Mouse (Mus musculus): ENCODE results near the gene Gm13889. TPM values are rescaled to one million over a fixed set of nuclear protein-coding genes. Genes with fewer than 3 reads are reported as not detected.

Gene Gm13889
- polyA plus RNA-seq, 1 experiment from 2014 or later: 10.6 TPM

DNA sequence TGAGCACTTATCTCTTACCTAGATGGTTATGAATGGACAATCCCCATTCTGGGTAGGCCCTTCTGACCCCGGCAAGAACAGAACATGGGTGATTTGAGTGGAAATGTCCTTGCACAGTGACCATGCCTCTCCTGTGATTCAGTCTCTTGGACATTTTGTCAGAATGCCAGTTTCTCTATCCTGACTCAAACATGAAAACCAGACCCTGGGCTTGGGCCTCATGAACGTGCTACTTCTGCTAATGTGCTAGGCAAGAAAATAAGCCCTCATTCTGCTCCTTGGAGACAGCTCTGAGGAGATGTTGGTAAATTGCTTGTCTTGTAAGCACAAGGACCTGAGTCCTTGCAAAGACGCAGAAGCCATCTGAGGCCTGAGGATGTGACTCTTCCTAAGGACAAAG is 37.9 kb downstream of the Gm13889 start:
- no peaks in the 10 kb centered on the region for H3K9me3 ChIP-seq (ENCODE audit: control insufficient read depth, low read length)
- no peaks in the 10 kb centered on the region for H3K36me3 ChIP-seq (ENCODE audit: control insufficient read depth, insufficient read depth, low read length)
- 83% methylated on average over 3 of the region's 3 CpGs for WGBS
- no peak overlapping the region for H3K27ac ChIP-seq (replicated peaks; ENCODE audit: low read depth, low read length)
- no peak for DNase-seq (ENCODE audit: low spot score)
- H3K9ac ChIP-seq (ENCODE audit: low read depth, low read length): no peak overlapping the region
- ATAC-seq (ENCODE audit: low read depth): no peak
- H3K27me3 ChIP-seq (replicated peaks; ENCODE audit: control insufficient read depth, insufficient read depth, low read length): no peaks in the 10 kb centered on the region
- no peak overlapping the region for H3K4me3 ChIP-seq (ENCODE audit: low read depth, low read length)
- H3K4me1 ChIP-seq (ENCODE audit: control insufficient read depth, insufficient read depth, low read length): no peaks in the 10 kb centered on the region
- H3K4me2 ChIP-seq (ENCODE audit: low read depth, low read length): no peak overlapping the region

DNA sequence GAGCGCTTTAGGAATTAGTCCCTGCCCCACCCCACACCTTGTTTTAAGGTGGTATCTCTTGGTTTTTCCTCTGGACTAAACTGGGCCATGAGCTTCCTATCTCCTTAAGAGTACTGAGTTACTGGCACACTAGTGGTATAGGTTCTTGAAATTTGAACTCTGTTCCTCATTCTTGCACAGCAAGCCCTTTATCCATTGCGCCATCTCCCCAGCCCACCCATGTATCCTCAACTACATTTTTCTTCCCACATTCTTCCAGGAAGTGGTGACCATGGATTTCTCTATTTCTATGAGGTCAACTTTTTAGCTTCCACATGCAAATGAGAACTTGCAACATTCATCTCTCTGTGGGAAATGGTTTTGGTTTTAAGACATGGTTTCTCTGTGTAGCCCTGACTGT is 43.4 kb downstream of the Gm13889 start:
- Histone ChIP-seq H3K4me1 (ENCODE audit: control insufficient read depth, insufficient read depth, low read length) (no peaks in the 10 kb centered on the region), H3K9ac (ENCODE audit: low read depth, low read length) (no peak overlapping the region), H3K27me3 (replicated peaks; ENCODE audit: control insufficient read depth, insufficient read depth, low read length) (no peaks in the 10 kb centered on the region), H3K4me3 (ENCODE audit: low read depth, low read length) (no peak overlapping the region), H3K27ac (replicated peaks; ENCODE audit: low read depth, low read length) (no peak overlapping the region), H3K4me2 (ENCODE audit: low read depth, low read length) (no peak overlapping the region), H3K36me3 (ENCODE audit: control insufficient read depth, insufficient read depth, low read length) (no peaks in the 10 kb centered on the region), H3K9me3 (ENCODE audit: control insufficient read depth, low read length) (no peaks in the 10 kb centered on the region)
- ATAC-seq (ENCODE audit: low read depth) (no peak), DNase-seq (ENCODE audit: low spot score) (no peak)
- WGBS: 83% methylated on average over 2 of the region's 2 CpGs

DNA sequence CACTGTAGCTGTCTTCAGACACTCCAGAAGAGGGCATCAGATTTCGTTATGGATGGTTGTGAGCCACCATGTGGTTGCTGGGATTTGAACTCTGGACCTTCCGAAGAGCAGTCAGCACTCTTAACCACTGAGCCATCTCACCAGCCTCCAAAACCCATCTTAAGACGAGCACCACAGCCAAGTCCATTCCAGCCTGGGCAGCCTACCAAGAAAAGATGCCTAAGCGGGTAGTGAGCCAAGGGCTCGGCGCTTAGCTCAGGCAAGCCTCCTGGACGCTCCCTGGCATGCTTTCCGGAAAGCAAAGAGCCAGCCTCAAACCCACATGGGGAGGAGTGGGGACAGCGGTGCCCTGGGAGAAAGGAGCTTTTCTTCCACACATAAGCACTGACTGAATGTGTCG is 45.1 kb downstream of the Gm13889 start:
- no peak for DNase-seq (ENCODE audit: low spot score)
- no peaks in the 10 kb centered on the region for H3K9me3 ChIP-seq (ENCODE audit: control insufficient read depth, low read length)
- H3K4me2 ChIP-seq (ENCODE audit: low read depth, low read length): no peak overlapping the region
- H3K27ac ChIP-seq (replicated peaks; ENCODE audit: low read depth, low read length): no peak overlapping the region
- no peak overlapping the region for H3K9ac ChIP-seq (ENCODE audit: low read depth, low read length)
- no peak for ATAC-seq (ENCODE audit: low read depth)
- H3K4me3 ChIP-seq (ENCODE audit: low read depth, low read length): no peak overlapping the region
- no peaks in the 10 kb centered on the region for H3K4me1 ChIP-seq (ENCODE audit: control insufficient read depth, insufficient read depth, low read length)
- H3K27me3 ChIP-seq (replicated peaks; ENCODE audit: control insufficient read depth, insufficient read depth, low read length): no peaks in the 10 kb centered on the region
- H3K36me3 ChIP-seq (ENCODE audit: control insufficient read depth, insufficient read depth, low read length): no peaks in the 10 kb centered on the region
- WGBS: 76% methylated on average over 10 of the region's 10 CpGs

DNA sequence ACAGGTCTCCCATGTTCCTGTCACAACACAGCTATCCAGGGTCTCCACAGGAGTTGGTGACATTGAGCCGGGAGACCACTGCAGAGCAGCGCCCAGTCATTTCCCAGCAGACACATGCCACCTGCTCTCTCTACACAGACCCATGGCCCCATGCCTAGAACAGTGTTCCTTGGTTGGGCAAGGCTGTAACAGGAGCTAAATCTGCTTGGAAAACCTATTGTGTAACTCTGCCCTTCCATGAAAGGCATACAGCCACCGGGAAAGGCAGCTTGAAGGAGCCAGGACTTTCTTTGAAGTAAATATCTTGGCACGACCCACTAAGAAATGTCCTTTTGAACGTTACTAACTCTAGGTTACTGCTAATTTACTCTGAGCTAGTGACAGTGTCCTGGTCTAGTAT is 47.3 kb downstream of the Gm13889 start:
- H3K27me3 ChIP-seq (replicated peaks; ENCODE audit: control insufficient read depth, insufficient read depth, low read length): no peaks in the 10 kb centered on the region
- H3K36me3 ChIP-seq (ENCODE audit: control insufficient read depth, insufficient read depth, low read length): no peaks in the 10 kb centered on the region
- H3K9ac ChIP-seq (ENCODE audit: low read depth, low read length): no peak overlapping the region
- ATAC-seq (ENCODE audit: low read depth): no peak
- H3K27ac ChIP-seq (replicated peaks; ENCODE audit: low read depth, low read length): no peak overlapping the region
- H3K4me2 ChIP-seq (ENCODE audit: low read depth, low read length): no peak overlapping the region
- 75% methylated on average over 5 of the region's 5 CpGs for WGBS
- DNase-seq (ENCODE audit: low spot score): no peak
- no peaks in the 10 kb centered on the region for H3K9me3 ChIP-seq (ENCODE audit: control insufficient read depth, low read length)
- no peaks in the 10 kb centered on the region for H3K4me1 ChIP-seq (ENCODE audit: control insufficient read depth, insufficient read depth, low read length)
- no peak overlapping the region for H3K4me3 ChIP-seq (ENCODE audit: low read depth, low read length)

DNA sequence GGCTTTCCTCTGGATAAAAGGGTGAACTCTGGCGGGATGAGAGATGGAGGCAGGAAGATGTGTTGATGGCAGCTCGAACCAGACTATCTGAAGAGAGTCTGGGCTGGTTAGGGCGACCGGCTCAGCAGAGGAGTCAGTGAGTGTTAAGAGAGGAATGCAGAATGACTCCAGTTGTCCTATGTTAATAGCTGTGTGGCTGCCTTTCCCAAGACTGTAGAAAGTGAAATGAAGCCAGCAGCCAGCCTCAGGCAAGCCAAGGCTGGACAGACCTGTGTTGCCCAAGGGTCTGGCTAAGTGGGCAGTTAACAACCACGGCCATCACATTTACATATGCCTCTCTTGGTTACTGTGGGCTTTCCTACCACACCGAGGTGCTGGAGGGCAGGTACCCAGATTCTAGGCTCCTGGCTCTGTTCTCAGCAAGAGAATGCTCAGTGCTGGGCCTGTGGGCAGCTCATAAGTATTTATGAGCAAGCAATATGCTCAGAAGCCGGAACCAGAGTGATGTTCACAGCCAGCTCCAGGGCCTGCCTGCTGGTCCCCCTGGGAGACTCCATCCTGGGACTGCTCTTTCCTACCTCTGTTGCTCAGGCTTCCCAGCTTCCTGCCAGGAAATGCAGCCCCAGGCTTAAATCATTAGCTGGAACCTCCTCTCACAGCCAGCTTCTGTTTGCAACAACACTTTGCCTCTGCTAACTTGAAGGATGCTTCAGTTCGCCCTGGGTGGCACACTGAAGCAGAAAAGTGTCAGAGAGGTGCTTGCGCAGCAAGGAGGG is 49.3 kb downstream of the Gm13889 start:
- DNase-seq (ENCODE audit: low spot score) (peak; percentile 11), ATAC-seq (ENCODE audit: low read depth) (no peak)
- H3K9ac ChIP-seq (ENCODE audit: low read depth, low read length): no peak overlapping the region
- H3K4me3 ChIP-seq (ENCODE audit: low read depth, low read length): no peak overlapping the region
- no peaks in the 10 kb centered on the region for H3K4me1 ChIP-seq (ENCODE audit: control insufficient read depth, insufficient read depth, low read length)
- H3K27ac ChIP-seq (replicated peaks; ENCODE audit: low read depth, low read length): no peak overlapping the region
- no peaks in the 10 kb centered on the region for H3K36me3 ChIP-seq (ENCODE audit: control insufficient read depth, insufficient read depth, low read length)
- no peaks in the 10 kb centered on the region for H3K9me3 ChIP-seq (ENCODE audit: control insufficient read depth, low read length)
- no peaks in the 10 kb centered on the region for H3K27me3 ChIP-seq (replicated peaks; ENCODE audit: control insufficient read depth, insufficient read depth, low read length)
- 49% methylated on average over 9 of the region's 9 CpGs for WGBS
- no peak overlapping the region for H3K4me2 ChIP-seq (ENCODE audit: low read depth, low read length)

DNA sequence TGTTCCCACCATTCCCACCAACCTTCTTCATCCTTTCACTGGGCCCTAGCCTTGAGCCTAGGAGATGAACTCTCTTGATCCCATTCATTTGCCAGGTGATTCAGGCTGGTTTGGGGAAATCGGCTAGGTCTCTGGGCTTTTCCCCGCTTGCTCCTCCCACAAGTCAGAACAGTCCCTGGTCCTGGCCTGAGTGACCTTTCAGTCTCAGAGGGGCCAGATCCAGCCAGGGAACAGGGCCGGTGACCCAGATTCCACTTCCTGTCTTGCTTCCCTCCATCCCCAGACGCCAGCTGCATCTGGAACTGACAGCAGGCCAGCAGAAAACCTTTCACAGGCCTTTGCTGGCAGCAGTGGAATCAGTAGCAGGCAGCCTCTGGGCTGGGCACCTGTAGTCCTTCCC is 50.7 kb downstream of the Gm13889 start:
- no peaks in the 10 kb centered on the region for H3K9me3 ChIP-seq (ENCODE audit: control insufficient read depth, low read length)
- DNase-seq (ENCODE audit: low spot score) (no peak), ATAC-seq (ENCODE audit: low read depth) (no peak)
- no peaks in the 10 kb centered on the region for H3K27me3 ChIP-seq (replicated peaks; ENCODE audit: control insufficient read depth, insufficient read depth, low read length)
- no peak overlapping the region for H3K27ac ChIP-seq (replicated peaks; ENCODE audit: low read depth, low read length)
- WGBS: 14% methylated on average over 4 of the region's 4 CpGs
- H3K36me3 ChIP-seq (ENCODE audit: control insufficient read depth, insufficient read depth, low read length): no peaks in the 10 kb centered on the region
- H3K4me1 ChIP-seq (ENCODE audit: control insufficient read depth, insufficient read depth, low read length): no peaks in the 10 kb centered on the region
- H3K4me2 ChIP-seq (ENCODE audit: low read depth, low read length): no peak overlapping the region
- no peak overlapping the region for H3K4me3 ChIP-seq (ENCODE audit: low read depth, low read length)
- no peak overlapping the region; the same call in 1 of the 2 replicates for H3K9ac ChIP-seq (ENCODE audit: low read depth, low read length)

Other genes with a start within 250 kb of the Gm13889 start
- 115 and 126 TPM in 2 replicates for gene Ext2, start 134.6 kb downstream of the Gm13889 start, polyA plus RNA-seq (2014; fragmentation: Nextera tagmentation; extraction: Ambion mirVana)
- gene Accs, start 107.3 kb downstream of the Gm13889 start, polyA plus RNA-seq (2014; fragmentation: Nextera tagmentation; extraction: Ambion mirVana): 5.7 and 7.0 TPM in 2 replicates
- 0.53 TPM in 1 of 2 replicates, not detected in the other for gene Accsl, start 88.0 kb downstream of the Gm13889 start, polyA plus RNA-seq (2014; fragmentation: Nextera tagmentation; extraction: Ambion mirVana)
- gene Gm27027, start 39.2 kb upstream of the Gm13889 start, polyA plus RNA-seq (2014; fragmentation: Nextera tagmentation; extraction: Ambion mirVana): not detected in 2 replicates
- 53.8 and 69.8 TPM in 2 replicates for gene Alkbh3, start 53.6 kb upstream of the Gm13889 start, polyA plus RNA-seq (2014; fragmentation: Nextera tagmentation; extraction: Ambion mirVana)
- 104 and 114 TPM in 2 replicates for gene Hsd17b12, start 200.8 kb upstream of the Gm13889 start, polyA plus RNA-seq (2014; fragmentation: Nextera tagmentation; extraction: Ambion mirVana)